Mouse (Mus musculus): ENCODE measurements at regions not wholly inside any gene's neighbourhood (a gene's known extent, or its start where the extent isn't known, plus 50 kb on each side); places are given as distances from the start of the nearest gene placed in this dataset.

- DNase-seq (ENCODE audit: extremely low spot score, low read depth, low spot score) = no peak
Measured at GRCm38 (mm10) chr17:16101548-16101947, 270.7 kb upstream of the Rgmb start.

- DNase-seq (ENCODE audit: extremely low spot score, low read depth, low spot score) = no peak
Measured at GRCm38 (mm10) chr17:16092952-16093351, 262.1 kb upstream of the Rgmb start.

GRCm38 (mm10) chr17:16089619-16090280, 258.9 kb upstream of the Rgmb start:
- no peak for DNase-seq (ENCODE audit: extremely low spot score, low read depth, low spot score)

- no peak for DNase-seq (ENCODE audit: extremely low spot score, low read depth, low spot score)
Measured at GRCm38 (mm10) chr17:16088879-16089618, 258.2 kb upstream of the Rgmb start.

GRCm38 (mm10) chr17:16087046-16087445, 256.2 kb upstream of the Rgmb start:
- DNase-seq (ENCODE audit: extremely low spot score, low read depth, low spot score) = no peak

GRCm38 (mm10) chr17:16082842-16083241, 252.0 kb upstream of the Rgmb start:
- no peak for DNase-seq (ENCODE audit: extremely low spot score, low read depth, low spot score)

- DNase-seq (ENCODE audit: extremely low spot score, low read depth, low spot score) = no peak
Measured at GRCm38 (mm10) chr17:16078549-16078948, 247.7 kb upstream of the Rgmb start.

- no peak for DNase-seq (ENCODE audit: extremely low spot score, low read depth, low spot score)
Measured at GRCm38 (mm10) chr17:16069334-16069733, 238.5 kb upstream of the Rgmb start.

GRCm38 (mm10) chr17:16067858-16068257, 237.0 kb upstream of the Rgmb start:
- DNase-seq (ENCODE audit: extremely low spot score, low read depth, low spot score) = no peak

- DNase-seq (ENCODE audit: extremely low spot score, low read depth, low spot score) = peak; percentile 20
Measured at GRCm38 (mm10) chr17:16054481-16054880, 223.6 kb upstream of the Rgmb start.

- DNase-seq (ENCODE audit: extremely low spot score, low read depth, low spot score) = peak; percentile 6
Measured at GRCm38 (mm10) chr17:16051713-16052112, 220.9 kb upstream of the Rgmb start.

GRCm38 (mm10) chr17:16041542-16042251, 210.9 kb upstream of the Rgmb start:
- DNase-seq (ENCODE audit: extremely low spot score, low read depth, low spot score) = no peak

- DNase-seq (ENCODE audit: extremely low spot score, low read depth, low spot score) = no peak
Measured at GRCm38 (mm10) chr17:16027989-16028388, 197.2 kb upstream of the Rgmb start.

GRCm38 (mm10) chr17:16004871-16005575, 174.2 kb upstream of the Rgmb start:
- DNase-seq (ENCODE audit: extremely low spot score, low read depth, low spot score) = no peak

GRCm38 (mm10) chr17:16004002-16004401, 173.2 kb upstream of the Rgmb start:
- no peak for DNase-seq (ENCODE audit: extremely low spot score, low read depth, low spot score)

- no peak for DNase-seq (ENCODE audit: extremely low spot score, low read depth, low spot score)
Measured at GRCm38 (mm10) chr17:15998771-15999170, 167.9 kb upstream of the Rgmb start.

GRCm38 (mm10) chr17:15997289-15997688, 166.4 kb upstream of the Rgmb start:
- no peak for DNase-seq (ENCODE audit: extremely low spot score, low read depth, low spot score)

GRCm38 (mm10) chr17:15995493-15995892, 164.7 kb upstream of the Rgmb start:
- DNase-seq (ENCODE audit: extremely low spot score, low read depth, low spot score) = no peak

GRCm38 (mm10) chr17:15993361-15994287, 162.8 kb upstream of the Rgmb start:
- DNase-seq (ENCODE audit: extremely low spot score, low read depth, low spot score) = no peak

GRCm38 (mm10) chr17:15991916-15992315, 161.1 kb upstream of the Rgmb start:
- DNase-seq (ENCODE audit: extremely low spot score, low read depth, low spot score) = no peak
